Mouse (Mus musculus): ENCODE data around the gene Kirrel. TPM values are rescaled to one million over a fixed set of nuclear protein-coding genes. Genes with fewer than 3 reads are reported as not detected.

The Kirrel gene
- polyA plus RNA-seq, 1 experiment = 6.0 TPM

GRCm38 (mm10) chr3:87196637-87197036, 22.1 kb upstream of the Kirrel start:
- Histone ChIP-seq H3K4me1 (ENCODE audit: control insufficient read depth, insufficient read depth, insufficient read length) (no peaks in the 10 kb centered on the region), H3K27ac (ENCODE audit: insufficient read depth, low read length) (no peak overlapping the region), H3K36me3 (ENCODE audit: control insufficient read depth, insufficient read depth, low read length) (no peaks in the 10 kb centered on the region), H3K27me3 (ENCODE audit: control insufficient read depth, insufficient read depth, low read length) (no peaks in the 10 kb centered on the region), H3K4me3 (ENCODE audit: extremely low read depth, insufficient read depth, insufficient read length) (no peak overlapping the region)
- DNase-seq (ENCODE audit: low read depth in 1 of 2, low spot score in 2 of 2) = no peak
- TF ChIP-seq CTCF (IDR thresholded peaks at IDR 0.05; ENCODE audit: extremely low read depth, insufficient read depth, insufficient read length, insufficient replicate concordance) (no peak), POLR2A (IDR thresholded peaks at IDR 0.05; ENCODE audit: low read depth, low read length) (no peak)
- 64% methylated on average over 6 of the region's 6 CpGs for whole genome bisulfite sequencing

DNA sequence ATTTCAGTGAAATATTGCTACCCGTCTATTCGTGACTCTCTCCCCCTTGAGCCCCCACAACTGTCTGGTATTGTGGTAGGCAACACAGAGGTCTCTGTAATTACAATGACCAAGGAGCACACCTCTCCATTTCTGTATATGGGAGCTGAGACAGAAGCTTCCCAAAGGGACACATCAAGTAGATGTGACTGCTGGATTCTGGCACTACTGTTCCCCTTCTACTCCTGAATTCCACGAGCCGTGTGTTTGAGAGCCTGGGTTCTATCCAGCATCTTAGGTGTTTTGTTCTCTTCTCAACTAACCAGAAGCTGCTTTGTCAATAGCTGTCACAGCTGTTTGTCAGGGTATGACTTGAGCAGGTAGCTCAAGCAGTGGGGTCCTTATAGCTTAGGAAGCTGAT, 20.5 kb upstream of the Kirrel start:
- TF ChIP-seq CTCF (IDR thresholded peaks at IDR 0.05; ENCODE audit: extremely low read depth, insufficient read depth, insufficient read length, insufficient replicate concordance) = no peak
- no peak for TF ChIP-seq POLR2A (IDR thresholded peaks at IDR 0.05; ENCODE audit: low read depth, low read length)
- H3K27ac ChIP-seq (ENCODE audit: insufficient read depth, low read length) = no peak overlapping the region
- DNase-seq (ENCODE audit: low read depth in 1 of 2, low spot score in 2 of 2) = no peak
- H3K4me1 ChIP-seq (ENCODE audit: control insufficient read depth, insufficient read depth, insufficient read length) = no peaks in the 10 kb centered on the region
- WGBS = 92% methylated on average over 4 of the region's 4 CpGs
- H3K4me3 ChIP-seq (ENCODE audit: extremely low read depth, insufficient read depth, insufficient read length) = no peak overlapping the region
- no peaks in the 10 kb centered on the region for H3K36me3 ChIP-seq (ENCODE audit: control insufficient read depth, insufficient read depth, low read length)
- no peaks in the 10 kb centered on the region for H3K27me3 ChIP-seq (ENCODE audit: control insufficient read depth, insufficient read depth, low read length)

- Histone ChIP-seq H3K36me3 (ENCODE audit: control insufficient read depth, insufficient read depth, low read length) (no peaks in the 10 kb centered on the region), H3K4me1 (ENCODE audit: control insufficient read depth, insufficient read depth, insufficient read length) (no peaks in the 10 kb centered on the region), H3K27ac (ENCODE audit: insufficient read depth, low read length) (no peak overlapping the region), H3K4me3 (ENCODE audit: extremely low read depth, insufficient read depth, insufficient read length) (no peak overlapping the region), H3K27me3 (ENCODE audit: control insufficient read depth, insufficient read depth, low read length) (no peaks in the 10 kb centered on the region)
- TF ChIP-seq POLR2A (IDR thresholded peaks at IDR 0.05; ENCODE audit: low read depth, low read length) = no peak
- TF ChIP-seq CTCF (IDR thresholded peaks at IDR 0.05; ENCODE audit: extremely low read depth, insufficient read depth, insufficient read length, insufficient replicate concordance) = no peak
- 74% methylated on average over 2 of the region's 2 CpGs for WGBS
- DNase-seq (ENCODE audit: low read depth in 1 of 2, low spot score in 2 of 2) = no peak
Measured at GRCm38 (mm10) chr3:87194591-87194990, 20.0 kb upstream of the Kirrel start.

DNA sequence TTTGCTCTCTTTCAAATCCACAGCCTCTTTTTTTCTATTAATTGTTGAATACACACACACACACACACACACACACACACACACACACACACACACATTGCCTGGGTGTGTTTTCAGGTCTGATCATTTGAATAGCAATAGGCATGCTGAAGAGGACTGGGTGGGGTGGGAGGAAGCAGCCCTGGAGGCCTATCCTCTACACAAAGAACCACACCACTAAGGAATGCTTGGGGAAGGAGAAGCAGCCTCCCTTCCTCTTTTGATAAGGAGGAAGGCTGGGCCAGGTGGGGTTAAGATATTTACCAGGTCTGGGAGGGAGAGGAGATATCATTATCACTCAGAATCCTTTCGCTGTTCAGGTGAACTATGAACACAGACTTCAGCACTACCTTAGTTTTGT, 19.2 kb upstream of the Kirrel start:
- Histone ChIP-seq H3K4me1 (ENCODE audit: control insufficient read depth, insufficient read depth, insufficient read length) (no peaks in the 10 kb centered on the region), H3K27me3 (ENCODE audit: control insufficient read depth, insufficient read depth, low read length) (no peaks in the 10 kb centered on the region), H3K4me3 (ENCODE audit: extremely low read depth, insufficient read depth, insufficient read length) (no peak overlapping the region), H3K27ac (ENCODE audit: insufficient read depth, low read length) (no peak overlapping the region), H3K36me3 (ENCODE audit: control insufficient read depth, insufficient read depth, low read length) (no peaks in the 10 kb centered on the region)
- 100% methylated on average over 1 of the region's 1 CpGs for WGBS
- TF ChIP-seq CTCF (IDR thresholded peaks at IDR 0.05; ENCODE audit: extremely low read depth, insufficient read depth, insufficient read length, insufficient replicate concordance) (no peak), POLR2A (IDR thresholded peaks at IDR 0.05; ENCODE audit: low read depth, low read length) (no peak)
- no peak for DNase-seq (ENCODE audit: low read depth in 1 of 2, low spot score in 2 of 2)

DNA sequence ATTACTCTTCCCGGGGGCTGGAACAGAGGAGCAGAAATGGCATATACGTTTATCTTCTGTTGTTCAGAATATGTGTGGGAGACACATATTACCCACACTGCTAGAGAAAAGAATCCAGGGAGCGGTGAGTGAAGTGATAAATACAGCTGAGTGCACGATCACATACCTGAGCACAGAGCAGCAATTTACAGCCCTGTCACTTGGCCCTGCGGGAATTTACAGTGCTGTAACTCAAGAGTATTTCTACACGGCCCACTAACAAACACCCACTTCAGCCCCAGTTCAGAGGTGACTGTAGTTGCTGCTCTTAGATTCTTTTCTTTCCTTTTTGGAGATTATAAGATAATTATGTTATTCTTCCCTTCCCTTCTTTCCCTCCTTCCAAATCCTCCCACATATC, 18.8 kb upstream of the Kirrel start:
- no peak for DNase-seq (ENCODE audit: low read depth in 1 of 2, low spot score in 2 of 2)
- no peak overlapping the region for H3K27ac ChIP-seq (ENCODE audit: insufficient read depth, low read length)
- H3K36me3 ChIP-seq (ENCODE audit: control insufficient read depth, insufficient read depth, low read length) = no peaks in the 10 kb centered on the region
- H3K4me3 ChIP-seq (ENCODE audit: extremely low read depth, insufficient read depth, insufficient read length) = no peak overlapping the region
- WGBS = 65% methylated on average over 6 of the region's 6 CpGs
- no peaks in the 10 kb centered on the region for H3K4me1 ChIP-seq (ENCODE audit: control insufficient read depth, insufficient read depth, insufficient read length)
- TF ChIP-seq POLR2A (IDR thresholded peaks at IDR 0.05; ENCODE audit: low read depth, low read length) = no peak
- TF ChIP-seq CTCF (IDR thresholded peaks at IDR 0.05; ENCODE audit: extremely low read depth, insufficient read depth, insufficient read length, insufficient replicate concordance) = no peak
- no peaks in the 10 kb centered on the region for H3K27me3 ChIP-seq (ENCODE audit: control insufficient read depth, insufficient read depth, low read length)

DNA sequence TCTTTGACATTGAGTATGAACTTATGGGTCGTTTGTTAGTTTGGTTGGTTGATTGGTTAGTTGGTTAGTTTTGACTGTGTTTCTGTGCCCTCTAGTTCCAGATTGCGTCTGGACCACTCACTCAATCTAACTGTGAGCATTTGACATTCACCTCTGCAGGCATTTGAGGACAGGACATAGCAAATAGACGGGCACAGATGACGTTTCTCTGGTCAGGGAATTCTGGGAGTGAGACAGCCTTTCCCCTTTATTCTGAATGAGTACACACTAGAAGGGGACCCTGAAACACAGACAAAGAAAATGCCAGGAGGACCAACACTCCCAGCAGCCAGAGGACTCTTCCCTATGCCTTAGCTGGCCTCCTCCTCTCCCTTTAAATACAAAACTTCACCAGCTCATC, 2.1 kb upstream of the Kirrel start:
- Histone ChIP-seq H3K27ac (ENCODE audit: insufficient read depth, low read length) (no peak overlapping the region), H3K4me3 (ENCODE audit: extremely low read depth, insufficient read depth, insufficient read length) (no peak overlapping the region), H3K27me3 (ENCODE audit: control insufficient read depth, insufficient read depth, low read length) (peaks cover 17% of the 10 kb centered on the region), H3K4me1 (ENCODE audit: control insufficient read depth, insufficient read depth, insufficient read length) (no peaks in the 10 kb centered on the region), H3K36me3 (ENCODE audit: control insufficient read depth, insufficient read depth, low read length) (no peaks in the 10 kb centered on the region)
- no peak for DNase-seq (ENCODE audit: low read depth in 1 of 2, low spot score in 2 of 2)
- WGBS = 82% methylated on average over 4 of the region's 4 CpGs
- no peak for TF ChIP-seq POLR2A (IDR thresholded peaks at IDR 0.05; ENCODE audit: low read depth, low read length)
- TF ChIP-seq CTCF (IDR thresholded peaks at IDR 0.05; ENCODE audit: extremely low read depth, insufficient read depth, insufficient read length, insufficient replicate concordance) = no peak

GRCm38 (mm10) chr3:87175438-87175815, 880 bp upstream of the Kirrel start:
- WGBS = 35% methylated on average over 3 of the region's 3 CpGs
- Histone ChIP-seq H3K36me3 (ENCODE audit: control insufficient read depth, insufficient read depth, low read length) (no peaks in the 10 kb centered on the region), H3K27ac (ENCODE audit: insufficient read depth, low read length) (no peak overlapping the region), H3K4me1 (ENCODE audit: control insufficient read depth, insufficient read depth, insufficient read length) (no peaks in the 10 kb centered on the region), H3K27me3 (ENCODE audit: control insufficient read depth, insufficient read depth, low read length) (peaks cover 17% of the 10 kb centered on the region), H3K4me3 (ENCODE audit: extremely low read depth, insufficient read depth, insufficient read length) (no peak overlapping the region)
- no peak for TF ChIP-seq POLR2A (IDR thresholded peaks at IDR 0.05; ENCODE audit: low read depth, low read length)
- TF ChIP-seq CTCF (IDR thresholded peaks at IDR 0.05; ENCODE audit: extremely low read depth, insufficient read depth, insufficient read length, insufficient replicate concordance) = no peak
- DNase-seq (ENCODE audit: low read depth in 1 of 2, low spot score in 2 of 2) = no peak

Measured in spleen, adult 2 months (tissue).